Mouse (Mus musculus): ENCODE measurements at regions not wholly inside any gene's neighbourhood (a gene's known extent, or its start where the extent isn't known, plus 50 kb on each side); places are given as distances from the start of the nearest gene placed in this dataset.

DNA sequence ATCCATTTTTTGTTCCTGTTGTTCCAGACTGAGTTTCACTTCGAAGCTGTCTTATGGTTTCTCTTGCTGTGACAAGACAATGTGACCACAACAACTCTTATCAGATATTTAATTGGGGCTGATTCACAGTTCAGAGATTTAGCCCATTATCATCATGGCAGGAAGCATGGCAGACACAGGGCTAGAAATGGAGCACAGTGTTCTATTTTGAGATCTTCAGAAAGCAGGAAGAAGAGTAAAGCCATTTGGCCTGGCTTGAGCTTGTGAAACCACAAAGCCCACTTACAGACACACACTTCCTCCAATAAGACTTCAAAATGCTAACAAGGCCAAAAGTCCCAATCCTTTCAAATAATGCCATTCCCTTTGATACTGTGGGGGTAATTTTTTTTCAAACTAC, 670.4 kb upstream of the Cdh12 start:
- no peak for DNase-seq (ENCODE audit: low spot score)

DNA sequence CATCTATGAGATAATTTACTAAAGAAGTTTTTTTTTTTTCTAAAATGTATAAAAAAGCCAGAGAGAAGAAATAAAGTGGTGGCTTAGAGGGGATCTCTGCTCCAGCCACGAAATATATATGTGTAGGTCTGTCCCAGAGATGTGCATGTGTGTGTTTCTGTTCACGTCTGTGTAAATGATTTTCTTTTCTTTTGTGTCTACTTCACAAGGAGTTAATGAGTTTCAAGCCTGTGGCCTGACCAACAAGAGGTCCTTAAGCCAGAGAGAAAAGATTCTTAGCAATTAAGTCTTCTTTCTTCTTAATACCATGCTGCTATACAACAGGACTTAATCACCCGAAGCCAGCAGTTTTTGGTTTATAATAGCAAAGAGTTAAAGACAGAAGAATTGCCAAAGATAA, 665.2 kb upstream of the Cdh12 start:
- DNase-seq (ENCODE audit: low spot score): no peak

DNA sequence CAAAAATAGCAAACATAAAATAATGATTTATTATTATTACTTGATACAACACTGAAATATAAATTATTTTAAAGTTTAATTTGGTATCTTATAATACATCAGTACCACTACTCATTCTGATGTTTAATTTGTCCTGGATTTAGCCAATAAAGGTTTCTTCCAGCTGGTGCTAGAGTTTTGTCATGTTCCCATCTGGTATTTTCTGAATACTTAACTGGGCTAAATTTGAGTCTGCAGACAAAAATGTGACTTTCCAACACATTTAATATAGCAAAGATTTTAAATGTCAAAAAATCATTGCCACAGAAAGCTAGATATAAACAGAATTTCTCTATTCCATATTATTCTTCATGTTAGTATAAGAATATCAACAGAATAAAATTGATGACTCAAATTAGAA, 642.1 kb upstream of the Cdh12 start:
- DNase-seq (ENCODE audit: low spot score): no peak

DNA sequence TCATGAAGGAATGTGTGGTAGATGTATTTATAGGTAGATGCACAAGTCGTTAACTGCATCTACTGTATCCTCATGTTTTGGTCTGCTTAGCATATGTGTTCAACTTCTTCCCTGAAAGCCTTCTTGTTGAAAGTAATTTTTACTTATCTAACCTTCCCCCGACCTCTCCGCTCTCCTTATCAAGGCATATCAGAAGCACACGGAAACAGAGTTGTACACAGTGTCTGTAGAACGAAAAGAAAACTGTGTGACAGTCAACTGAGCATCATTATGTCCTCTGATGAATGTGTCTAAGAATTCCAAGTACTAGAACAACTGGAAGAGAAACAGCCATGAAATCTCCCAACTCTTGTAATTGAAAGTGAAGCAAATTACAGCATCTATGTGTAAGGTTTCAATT, 635.4 kb upstream of the Cdh12 start:
- no peak for DNase-seq (ENCODE audit: low spot score)

DNA sequence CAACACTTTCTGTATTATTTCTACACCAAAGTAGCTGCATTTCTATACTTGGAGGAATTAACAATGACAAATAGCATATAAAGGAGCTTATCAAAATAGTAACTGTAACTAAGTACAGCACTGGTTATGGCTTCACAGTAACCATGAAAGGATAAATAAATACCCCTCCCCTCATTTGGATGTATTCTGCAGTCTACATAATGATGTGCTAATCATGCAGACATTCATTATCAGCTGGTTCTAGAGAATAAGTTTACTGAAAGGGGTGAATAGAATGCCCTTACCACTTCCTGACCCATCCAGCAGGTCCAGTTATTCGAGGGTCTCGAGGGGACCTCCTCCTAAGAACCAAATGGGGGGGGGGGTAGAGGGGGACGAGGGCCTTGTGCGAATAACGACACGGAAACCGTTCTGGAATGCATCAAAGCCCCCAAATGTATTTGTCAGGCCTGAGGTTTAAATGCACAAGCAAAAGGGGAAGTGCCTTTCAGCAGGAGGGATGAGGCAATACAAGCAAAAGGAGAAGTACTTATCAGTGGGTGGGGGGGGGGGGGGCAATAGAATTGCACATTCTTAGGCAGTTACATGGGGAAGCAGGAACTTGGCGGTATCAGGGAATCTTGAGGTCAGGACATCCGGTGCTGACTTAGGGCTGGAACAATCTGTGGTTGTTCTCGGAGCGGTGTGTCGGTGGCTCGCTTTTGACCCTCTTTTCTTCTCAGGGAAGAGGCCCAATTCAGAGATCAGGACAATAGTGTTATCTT, 592.0 kb upstream of the Cdh12 start:
- DNase-seq (ENCODE audit: low spot score): peak; percentile 4

DNA sequence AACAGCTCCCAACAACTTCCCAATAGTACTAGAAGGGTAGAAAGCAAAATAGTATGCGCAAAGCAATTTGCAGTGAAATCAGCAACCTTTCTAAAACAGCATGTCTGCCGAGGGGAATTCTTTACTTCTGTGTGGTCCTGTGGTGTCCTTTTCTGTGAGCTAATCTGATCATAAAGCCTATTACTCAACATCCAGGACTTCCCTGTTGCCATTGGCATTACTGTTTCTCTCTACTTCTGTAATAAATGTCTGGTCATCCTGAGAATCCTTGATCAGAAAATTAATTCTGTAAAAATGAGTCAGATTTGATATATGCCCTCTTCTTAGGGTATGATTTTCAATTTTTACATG, 591.4 kb upstream of the Cdh12 start:
- DNase-seq (ENCODE audit: low spot score): no peak

DNA sequence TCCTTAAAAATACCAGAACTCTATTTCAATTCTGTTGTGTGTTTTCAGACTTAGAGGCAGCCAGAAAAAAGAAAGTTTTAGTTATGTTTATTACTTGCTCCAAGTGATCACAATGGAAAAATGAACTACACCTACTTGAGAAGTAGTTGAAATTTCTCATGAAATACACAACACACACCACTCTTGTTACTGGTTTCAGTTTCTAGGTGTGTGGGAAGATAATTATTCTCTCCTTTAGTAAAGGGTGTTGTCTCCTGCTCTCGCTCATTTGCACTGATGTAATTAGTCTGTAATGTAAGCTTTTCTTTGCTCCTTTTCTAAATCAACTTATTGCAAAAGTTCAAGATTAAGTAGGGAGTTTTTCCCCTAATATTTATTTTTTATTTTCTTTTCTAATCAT, 590.4 kb upstream of the Cdh12 start:
- DNase-seq (ENCODE audit: low spot score): no peak

DNA sequence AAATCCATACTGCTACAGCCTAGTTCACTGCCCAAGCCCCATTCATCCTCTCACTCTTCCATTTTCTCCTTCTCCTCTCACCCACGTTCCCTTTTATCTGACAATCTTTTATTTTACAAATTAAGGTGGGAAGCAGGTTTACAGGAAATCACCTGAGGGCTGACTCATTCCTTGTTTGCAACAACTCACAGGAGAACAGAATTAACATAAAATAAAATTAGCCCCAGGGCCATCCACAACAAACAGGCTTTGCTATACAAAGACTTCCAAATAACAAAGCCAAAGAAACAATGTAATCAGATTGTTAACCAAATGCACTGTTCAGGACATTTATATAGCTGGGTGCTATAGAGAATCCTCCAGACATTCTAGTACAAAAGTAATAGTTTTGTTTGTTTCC, 585.1 kb upstream of the Cdh12 start:
- no peak for DNase-seq (ENCODE audit: low spot score)

DNA sequence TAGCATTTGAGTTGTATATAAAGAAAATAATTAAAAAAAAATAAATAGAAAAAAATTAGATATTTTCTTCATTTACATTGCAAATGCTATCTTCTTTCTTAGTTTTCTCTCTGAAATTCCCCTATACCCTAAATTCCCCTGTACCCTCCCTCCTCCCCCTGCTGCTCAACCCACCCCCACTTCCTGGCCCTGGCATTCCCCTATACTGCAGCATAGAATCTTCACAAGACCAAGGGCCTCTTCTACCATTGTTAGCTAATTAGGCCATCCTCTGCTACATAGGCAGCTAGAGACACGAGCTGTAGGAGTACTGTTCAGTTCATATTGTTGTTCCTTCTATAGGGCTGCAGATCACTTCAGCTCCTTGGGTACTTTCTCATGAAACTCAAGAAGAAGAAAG, 582.5 kb upstream of the Cdh12 start:
- no peak for DNase-seq (ENCODE audit: low spot score)

DNA sequence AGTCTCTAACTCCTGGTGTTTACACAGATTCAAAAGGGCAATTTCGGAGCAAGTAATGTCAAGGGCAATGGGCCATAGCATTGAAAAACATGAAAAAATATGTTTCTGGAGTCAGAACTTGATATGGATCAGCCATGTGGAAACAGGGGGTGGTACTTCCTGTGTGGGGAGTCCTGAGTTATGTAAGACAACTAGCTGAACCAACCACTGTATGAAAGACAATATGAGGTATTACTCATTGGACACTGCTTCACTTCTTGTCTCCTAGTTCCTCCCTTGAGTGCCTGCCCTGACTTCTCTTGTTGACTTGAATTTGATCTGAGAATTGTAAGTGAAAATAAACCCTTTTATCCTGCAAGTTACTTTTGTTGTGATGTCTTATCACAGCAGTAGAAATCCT, 580.0 kb upstream of the Cdh12 start:
- no peak for DNase-seq (ENCODE audit: low spot score)

DNA sequence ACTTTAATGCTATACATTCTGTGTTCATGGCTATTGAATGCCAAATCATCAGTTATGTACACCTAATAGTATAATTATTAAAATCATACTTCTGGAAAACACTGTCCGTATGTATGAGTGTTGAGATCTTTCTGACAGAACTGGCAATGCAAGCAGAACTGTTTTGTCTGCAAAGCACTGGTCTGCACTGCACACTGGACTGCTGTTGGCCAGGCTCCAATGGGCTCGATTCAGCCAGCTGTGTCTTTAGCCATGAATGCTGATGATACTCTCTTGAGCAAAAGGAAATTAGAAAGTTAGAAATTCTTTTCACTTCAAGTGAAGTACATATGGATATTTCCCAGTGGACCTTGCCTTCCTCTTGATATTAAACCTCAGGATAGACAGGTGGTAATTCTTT, 576.5 kb upstream of the Cdh12 start:
- DNase-seq (ENCODE audit: low spot score): no peak
